Mouse (Mus musculus): Measurements from ENCODE around the gene Sult6b2.

DNA sequence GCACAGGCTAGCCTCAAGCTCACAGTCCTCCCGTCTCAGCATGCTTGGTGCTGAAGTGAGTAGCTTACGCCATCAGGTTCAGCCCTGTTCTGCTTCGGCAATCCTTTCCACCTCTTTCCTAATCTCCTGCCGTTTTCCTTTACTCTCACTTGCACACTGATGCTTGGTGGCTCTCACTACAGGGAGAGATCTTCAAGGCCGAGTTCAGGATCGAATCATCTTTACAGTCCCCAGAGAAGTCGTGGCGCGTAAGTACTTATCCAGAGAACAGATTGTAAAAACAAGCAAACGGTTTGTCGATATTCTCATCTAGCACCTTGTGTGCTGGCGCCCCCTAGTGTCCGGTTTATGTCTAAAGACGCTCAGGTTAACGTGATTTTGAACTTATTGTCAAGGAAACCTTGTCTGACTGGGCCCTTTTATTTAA, 10.2 kb upstream of the Sult6b2 start:
- peak; percentile 87 for TF ChIP-seq CTCF (IDR thresholded peaks at IDR 0.05; ENCODE audit: low read depth)
- TF ChIP-seq EP300 (IDR thresholded peaks at IDR 0.05; ENCODE audit: low read depth) = no peak

Measured in heart, postnatal 0 days (tissue).